Mouse (Mus musculus) lung, adult 10 weeks (tissue): Measurements from ENCODE around the gene Nrsn1. TPM values are rescaled to one million over a fixed set of nuclear protein-coding genes. Genes with fewer than 3 reads are reported as not detected.

Experiments used
- polyA plus RNA-seq: library from polyadenylated mRNA; stranded (reverse); fragments of 350-450 nt; fragmentation: Illumina TruSeq; extraction: RNeasy Lipid Tissue Mini Kit (QIAGEN cat#74804); gene quantifications from one replicate; pipeline ENCODE4 v1.2.3, GENCODE M21; 2014; ENCODE audit warnings: low read depth, low replicate concordance; ENCODE audit not compliant: insufficient read depth

Nrsn1 gene
- not detected for polyA plus RNA-seq

GRCm38 (mm10) chr13:25270402-25270801 lies at the start of gene Nrsn1:
Gene Nrsn1, minus strand, starts transcription at chr13:25270502.

Other genes with a start within 250 kb of the Nrsn1 start
- gene Dcdc2a, start 214.5 kb downstream of the Nrsn1 start, polyA plus RNA-seq, result 2.3 TPM